Mouse (Mus musculus): ENCODE data around the gene Mymx. TPM values are rescaled to one million over a fixed set of nuclear protein-coding genes. Genes with fewer than 3 reads are reported as not detected.
A peak's percentile ranks its signal among the peaks of the same experiment; 100 is the strongest.

The Mymx gene
- total RNA-seq, 2 experiments from 2014 or later, result not detected

DNA sequence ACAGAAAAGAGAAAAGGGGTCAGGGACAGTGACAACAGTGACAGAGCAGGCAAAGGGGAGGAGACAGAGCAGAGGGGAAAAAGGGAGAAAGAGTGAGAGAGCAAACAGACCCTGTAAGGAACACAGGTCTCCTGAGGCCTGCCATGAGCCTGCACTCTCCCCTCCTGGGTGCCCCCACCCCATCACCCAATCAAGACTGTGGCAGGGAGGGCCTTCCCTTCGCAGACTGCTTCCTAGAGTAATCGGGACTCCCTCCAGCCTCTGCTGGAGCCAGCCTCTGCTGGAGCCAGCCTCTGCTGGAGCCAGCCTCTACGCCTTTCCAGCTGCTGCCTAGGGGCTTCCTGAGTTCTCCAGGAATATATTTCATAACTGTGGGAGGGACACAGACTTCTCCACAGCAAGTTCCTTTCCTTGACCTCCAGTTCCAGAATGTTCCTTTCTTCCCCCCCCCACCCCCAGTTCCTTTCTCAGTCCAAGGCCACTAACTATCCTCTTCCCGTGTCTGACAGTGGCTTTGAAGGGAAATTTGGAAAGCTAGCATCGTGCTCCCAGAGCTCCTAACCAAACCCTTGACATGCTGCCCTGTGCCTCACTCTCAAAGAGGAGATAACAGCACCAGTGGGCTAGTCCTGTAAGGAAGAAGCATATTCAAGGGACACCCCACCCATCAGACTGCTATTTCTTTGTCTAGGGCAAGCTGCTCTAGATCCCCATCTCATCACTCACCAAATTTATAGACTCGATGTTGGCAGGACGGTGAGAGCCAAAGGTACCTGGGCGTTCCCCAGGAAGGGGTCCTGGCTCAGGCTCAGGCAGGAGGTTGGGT lies 9.1 kb downstream of the Mymx start:
- intact Hi-C loops (cut with DNase I), result loop anchor here (2.0 kb wide), 1 partner anchor 34 kb away; no protein-coding TSS in a partner anchor
- DNase-seq, result peak; percentile 70 to 73

DNA sequence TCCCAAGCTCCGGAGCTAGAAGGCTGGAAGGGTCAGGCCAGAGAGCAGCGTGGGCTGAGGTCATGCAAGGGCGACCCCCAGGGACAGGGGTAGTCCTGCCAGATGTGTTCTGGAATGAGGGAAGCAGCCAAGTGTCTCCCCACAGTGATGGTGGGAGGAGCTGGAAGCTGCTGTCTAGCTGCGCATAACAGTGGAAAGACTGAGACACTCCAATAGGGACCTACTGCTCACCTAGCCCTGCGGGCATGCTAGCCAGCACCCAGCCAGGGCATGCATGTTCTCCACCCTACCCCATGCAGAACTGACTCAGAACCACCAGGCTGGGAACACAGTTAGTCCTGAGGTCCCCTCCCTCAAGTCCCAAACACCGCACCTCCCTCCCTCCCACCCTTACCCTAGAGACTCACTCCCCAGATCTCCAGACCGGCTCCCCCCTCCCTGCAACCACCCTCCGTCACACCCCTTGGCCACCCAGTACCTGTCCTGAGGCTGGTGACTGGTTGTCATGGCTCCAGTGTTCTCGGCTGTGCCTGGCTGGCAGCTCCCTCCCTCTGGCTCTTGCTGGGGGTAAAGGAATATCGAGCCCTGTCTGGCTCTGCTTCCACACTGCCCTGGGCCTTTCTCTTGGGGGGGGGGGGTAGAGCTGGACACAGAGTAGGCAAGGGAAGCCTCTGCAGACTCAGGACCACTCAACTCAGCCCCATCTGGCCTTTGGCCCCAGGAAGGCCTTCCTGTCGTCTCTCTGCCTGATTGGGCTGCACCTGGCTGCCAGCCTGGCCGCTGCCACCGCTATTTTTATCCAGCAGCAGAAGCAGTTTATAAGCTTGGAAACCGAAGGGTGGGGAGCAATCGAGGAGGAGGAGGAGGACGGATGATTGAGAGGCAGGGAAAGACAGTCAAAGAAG lies 9.9 kb downstream of the Mymx start:
- DNase-seq, result peak; percentile 74 to 79
- intact Hi-C loops (cut with DNase I), result loop anchor here (2.0 kb wide), 1 partner anchor 35 kb away; no protein-coding TSS in a partner anchor

DNA sequence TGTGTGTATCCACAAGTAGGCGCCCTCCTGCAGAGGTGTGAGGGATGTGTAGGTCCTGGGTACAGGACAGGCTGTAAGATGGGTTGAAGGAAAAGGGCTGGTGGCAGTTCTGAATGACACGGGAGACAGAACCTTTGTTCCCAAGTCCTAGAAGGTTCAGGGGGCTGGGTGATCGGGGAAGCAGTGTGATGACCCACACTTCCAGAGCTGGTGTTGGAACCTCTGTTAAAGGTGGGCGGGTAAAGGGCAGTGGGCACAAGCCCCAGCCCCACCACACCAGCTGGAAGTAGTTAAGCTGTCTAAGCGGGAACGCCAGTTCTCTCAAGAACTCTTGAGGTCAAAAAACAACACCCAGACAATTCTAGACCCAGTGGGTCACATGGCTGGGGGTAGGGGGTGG lies 11.5 kb downstream of the Mymx start:
- no peak for DNase-seq
- intact Hi-C loops (cut with DNase I), result no loop called here

DNA sequence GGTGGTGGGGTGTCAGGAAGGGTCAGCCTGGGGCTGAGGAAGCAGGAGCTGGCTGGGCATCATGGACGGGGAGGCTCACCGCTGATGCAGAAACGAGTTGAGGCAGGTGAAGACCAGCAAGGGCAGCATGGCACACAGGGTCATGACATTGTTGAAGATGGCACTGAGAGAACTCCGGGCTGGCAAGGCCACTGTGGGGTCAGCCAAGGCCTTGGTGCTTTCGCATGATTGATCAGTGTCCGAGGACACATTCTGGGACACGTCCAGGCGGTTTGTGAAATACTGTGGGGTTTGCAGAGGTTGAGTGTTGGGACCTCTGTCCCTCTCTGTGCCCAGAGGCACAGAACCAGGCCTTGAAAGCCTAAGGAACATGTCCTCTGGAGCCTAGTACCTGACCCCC lies 12.1 kb downstream of the Mymx start:
- DNase-seq, result no peak
- intact Hi-C loops (cut with DNase I), result no loop called here

DNA sequence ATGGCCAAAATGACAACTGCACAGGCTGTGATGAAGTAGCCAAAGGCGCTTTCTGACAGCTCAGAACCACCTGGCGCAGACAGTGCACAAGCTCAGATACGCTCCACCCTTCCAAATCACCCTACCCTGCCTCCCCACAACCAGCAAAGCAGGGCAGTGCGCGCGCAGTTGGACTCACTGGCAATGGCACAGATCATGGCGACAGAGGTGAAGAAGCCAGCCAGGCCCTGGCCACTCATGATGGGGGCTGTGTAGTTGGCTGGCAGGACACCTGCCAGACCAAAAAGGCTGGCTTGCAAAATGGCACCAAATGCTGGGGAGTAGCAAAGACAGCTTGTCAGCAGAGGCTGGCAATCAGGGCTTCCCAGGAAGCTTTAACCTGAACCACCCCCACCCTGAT lies 12.7 kb downstream of the Mymx start:
- intact Hi-C loops (cut with DNase I), result no loop called here
- DNase-seq, result no peak

DNA sequence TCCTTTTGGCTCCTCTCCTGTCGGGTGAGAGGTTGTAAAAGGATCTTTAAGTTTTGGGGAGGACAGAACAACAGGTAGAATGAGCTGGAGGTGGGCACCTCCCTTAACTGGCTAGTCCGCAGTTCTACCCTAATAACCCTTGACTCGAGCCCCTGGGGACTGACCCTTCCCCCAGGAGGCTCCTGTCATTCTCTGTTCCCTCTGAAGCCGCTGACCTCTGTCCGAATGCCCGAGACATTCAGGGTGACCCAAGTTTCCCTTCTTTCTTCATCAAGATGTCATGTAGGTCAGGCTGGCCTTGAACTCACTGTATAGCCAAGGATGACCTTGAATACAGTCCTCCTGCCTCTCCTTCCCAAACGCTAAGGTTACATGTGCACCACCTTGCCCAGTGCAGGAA lies 13.5 kb downstream of the Mymx start:
- intact Hi-C loops (cut with DNase I), result no loop called here
- DNase-seq, result no peak

DNA sequence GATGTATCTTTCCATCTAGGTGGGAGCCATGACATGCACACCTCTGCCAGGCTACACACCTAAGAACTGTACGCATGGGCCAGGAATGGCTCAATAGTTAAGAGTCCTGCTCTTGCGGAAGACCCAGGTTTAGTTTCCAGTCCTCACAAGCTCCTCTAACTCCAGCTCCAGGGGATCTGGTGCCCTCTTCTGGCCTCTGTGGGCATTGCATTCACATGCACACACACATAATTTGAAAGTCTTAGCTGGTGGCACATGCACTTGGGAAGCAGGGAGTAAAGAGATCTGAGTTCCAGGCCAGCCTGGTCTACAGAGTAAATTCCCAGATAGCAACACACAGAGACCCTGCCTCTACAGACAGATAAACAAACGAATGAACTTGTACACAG lies 15.5 kb downstream of the Mymx start:
- peak in 1 of 2 experiments; percentile 55 for DNase-seq
- intact Hi-C loops (cut with DNase I), result no loop called here

DNA sequence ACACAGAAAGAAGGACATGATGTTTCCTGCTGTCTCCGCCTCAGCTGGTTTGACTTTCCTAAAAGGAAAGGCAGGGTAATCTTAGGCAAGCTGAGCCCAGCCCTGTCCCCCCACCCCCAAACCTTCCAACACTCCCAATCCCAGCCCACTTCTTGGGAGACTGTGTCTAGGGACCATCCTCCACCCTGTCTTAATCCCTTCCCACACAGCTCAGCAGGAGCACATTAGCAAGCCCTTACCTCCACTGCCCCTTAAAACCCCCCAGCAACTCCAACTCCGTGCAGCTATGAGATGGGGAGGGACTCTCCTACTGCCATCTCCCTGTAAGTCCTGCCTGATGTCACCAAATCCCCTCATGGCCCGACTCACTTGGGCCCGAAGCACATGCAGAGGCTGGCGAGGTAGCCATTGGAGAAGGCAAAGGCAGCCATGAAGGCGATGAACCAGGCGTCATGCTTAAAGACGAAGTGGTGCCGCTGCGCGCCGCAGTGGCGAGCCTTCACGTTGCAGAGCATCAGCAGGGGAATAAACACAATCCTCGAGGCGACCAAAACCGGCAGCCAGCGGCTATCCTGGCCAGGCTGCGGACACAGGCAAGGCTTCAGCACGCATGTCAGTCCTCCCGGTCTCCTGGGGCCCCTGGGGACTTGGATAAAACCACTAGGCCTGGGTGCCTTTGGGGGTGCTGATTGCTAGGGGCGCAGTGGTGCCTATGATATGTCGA lies 16.0 kb downstream of the Mymx start:
- intact Hi-C loops (cut with DNase I), result no loop called here
- DNase-seq, result no peak

DNA sequence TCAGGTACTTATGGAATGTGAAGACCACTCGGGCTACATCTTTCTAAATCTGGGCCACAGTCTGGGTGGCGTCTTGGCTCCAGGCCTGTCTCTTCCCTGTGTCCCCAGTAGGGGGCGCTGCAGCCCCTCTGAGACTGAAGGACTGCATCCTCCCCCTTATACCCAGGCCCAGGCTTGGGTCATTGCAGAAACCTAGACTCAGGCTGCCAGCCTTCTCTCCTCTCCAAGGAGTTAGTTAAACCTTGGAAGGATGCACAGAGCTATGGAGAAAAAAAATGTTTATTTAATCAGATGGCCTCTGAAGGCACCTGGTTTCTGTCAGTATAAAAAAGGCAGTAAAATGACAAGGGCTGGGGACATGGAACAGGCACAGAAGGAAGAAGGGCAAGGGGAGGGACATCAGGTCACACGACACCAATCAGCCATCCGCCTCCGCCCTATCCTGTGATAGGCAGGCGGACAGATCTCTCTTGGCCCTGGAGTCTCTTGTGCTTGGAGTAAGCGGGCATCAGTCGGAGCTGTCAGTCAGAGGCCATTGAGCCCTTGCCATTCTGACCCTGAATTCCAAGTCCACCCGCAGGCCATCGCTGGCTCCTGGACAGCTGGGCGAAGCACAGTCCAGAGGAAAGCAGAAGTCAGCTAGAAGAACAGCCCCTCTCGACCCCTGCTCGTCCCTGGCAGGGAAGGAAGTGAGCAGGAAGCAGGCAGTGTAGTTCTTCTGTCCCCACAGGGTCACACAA lies 16.8 kb downstream of the Mymx start:
- intact Hi-C loops (cut with DNase I), result loop anchor here (1.0 to 5.0 kb wide), 2 partner anchors 44 to 132 kb away; no protein-coding TSS in a partner anchor
- DNase-seq, result peak; percentile 87 to 92

DNA sequence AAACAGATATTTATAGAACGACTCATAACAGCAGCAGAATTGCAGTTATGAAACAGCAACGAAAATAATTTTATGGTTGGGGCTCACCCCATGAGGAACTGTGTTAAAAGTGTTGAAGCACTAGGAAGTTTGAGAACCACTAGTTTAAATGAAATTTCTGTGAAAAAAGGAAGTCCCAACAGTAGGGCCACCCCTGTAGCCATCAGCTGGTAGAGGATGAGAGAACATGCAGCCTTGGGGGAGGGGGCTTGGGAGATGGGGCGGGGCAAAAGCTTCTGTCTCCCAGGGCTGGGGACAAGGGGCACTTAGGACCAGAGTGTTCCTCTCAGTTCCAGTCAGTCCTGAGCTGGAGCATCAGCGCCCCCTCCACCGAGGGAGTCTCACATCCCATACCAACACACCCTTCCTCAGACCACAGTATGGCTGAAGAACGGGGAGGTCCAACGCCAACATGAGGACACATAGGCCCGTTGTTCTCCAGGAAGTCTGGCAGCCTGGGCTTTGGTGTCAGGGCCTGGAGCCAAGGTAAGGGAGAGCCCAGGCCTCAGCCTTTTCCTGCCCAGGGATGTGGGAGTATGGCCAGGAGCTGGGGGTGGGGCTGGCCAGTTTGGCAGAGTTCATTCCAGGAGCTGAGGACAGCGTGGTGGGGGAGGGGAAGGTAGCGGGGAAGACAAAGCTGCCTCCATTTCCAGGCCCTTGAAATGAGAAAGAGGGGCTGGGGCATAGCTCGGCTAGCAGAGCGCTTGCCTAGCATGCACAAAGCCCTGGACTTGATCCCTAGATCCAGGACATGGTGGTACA lies 17.6 kb downstream of the Mymx start:
- intact Hi-C loops (cut with DNase I), result loop anchor here (1.0 to 5.0 kb wide), 2 partner anchors 45 to 133 kb away; no protein-coding TSS in a partner anchor
- peak; percentile 92 to 95 for DNase-seq

DNA sequence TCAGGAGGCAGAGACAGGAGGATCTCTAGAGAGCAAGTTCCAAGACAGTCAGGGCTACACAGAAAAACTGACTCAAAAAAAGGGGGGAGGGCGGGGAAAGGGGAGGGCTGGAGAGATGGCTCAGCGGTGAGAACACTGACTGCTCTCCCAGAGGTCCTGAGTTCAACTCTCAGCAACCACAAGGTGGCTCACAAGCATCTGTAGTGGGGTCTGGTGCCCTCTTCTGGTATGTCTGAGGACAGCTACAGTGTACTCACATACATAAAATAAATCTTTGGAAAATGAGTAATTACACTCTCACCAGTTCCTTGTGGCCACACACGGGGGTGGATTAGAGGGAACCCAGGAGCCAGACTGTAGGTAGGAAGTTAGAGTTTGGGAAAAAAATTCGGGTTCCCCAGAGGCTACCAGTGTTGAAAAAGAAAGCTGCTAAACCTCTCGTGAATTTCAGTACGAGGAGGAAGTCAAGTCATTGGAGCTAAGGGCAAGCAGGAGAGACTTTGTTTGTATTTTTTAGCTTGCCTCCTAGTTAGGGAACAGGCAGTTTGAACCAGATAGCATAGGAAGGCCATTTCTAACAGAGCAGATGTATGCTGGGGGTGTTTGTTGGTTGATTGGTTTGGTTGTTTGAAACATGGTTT lies 19.1 kb downstream of the Mymx start:
- no peak for DNase-seq
- intact Hi-C loops (cut with DNase I), result loop anchor here (2.0 to 5.0 kb wide), 2 partner anchors 14 to 134 kb away; no protein-coding TSS in a partner anchor

DNA sequence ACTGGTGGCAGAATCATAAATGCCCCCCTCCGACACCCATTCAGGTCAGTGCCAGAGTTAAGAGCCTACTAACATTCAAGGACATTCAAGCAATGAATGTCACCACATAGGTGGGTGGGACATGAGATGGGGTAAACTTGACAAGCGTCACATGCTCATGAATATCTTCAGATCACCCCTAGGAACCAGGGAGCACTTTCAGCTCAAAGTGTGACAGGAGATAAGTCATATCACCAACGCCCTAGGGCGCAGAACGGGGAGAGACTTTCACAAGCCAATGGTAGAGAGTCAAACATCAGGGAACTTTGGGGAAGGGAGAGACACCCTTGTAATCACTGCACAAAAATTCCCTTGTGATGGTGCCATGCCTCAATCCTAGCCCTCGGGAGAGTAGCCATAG lies 19.7 kb downstream of the Mymx start:
- DNase-seq, result no peak
- intact Hi-C loops (cut with DNase I), result loop anchor here (2.0 to 5.0 kb wide), 2 partner anchors 15 to 135 kb away; no protein-coding TSS in a partner anchor

DNA sequence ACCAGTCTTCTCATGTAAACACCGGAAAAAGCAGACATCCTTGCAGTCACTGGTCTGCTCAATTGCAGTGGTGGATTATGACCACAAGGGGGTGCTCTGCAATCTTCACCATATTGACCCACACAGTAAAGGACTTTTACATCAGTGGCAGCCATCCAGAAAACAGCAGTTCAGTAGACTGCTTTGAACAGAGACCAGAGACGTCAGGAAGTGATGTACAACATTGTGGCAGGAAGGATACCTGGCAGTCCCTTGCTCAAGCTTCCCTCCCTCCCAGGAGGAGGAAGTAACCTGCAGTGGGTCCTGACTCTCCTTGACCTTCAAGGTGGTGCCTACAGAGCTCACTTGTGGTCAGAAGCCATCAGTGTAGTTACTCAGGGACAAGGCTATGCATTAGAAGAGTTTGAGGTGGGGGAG lies 20.3 kb downstream of the Mymx start:
- intact Hi-C loops (cut with DNase I), result loop anchor here (2.0 to 5.0 kb wide), 2 partner anchors 61 to 136 kb away; no protein-coding TSS in a partner anchor
- peak; percentile 73 to 81 for DNase-seq

DNA sequence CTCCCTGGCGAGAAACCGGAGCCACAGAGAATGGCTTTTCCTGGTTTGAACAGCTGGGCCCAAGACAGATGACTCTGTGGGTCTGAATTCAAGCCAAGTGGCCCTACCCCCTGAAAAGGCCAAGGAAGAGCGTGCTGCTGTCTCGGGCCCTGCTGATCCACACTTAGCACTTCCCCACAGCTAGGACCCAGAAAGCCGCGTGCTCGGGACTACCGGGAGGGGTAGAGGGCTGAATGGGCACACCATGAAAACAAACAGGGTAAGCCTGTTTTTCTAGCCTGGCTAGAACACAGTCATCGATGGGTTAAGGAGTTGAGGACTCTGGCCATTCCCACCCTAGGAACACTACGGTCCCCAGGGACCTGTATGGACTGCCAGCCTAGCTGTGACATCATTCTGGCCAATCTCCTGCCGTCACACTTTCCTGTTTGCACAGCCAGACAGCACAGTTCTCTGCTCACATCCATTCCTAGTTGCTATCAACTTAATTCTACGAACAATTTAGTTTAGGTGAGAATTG lies 20.9 kb downstream of the Mymx start:
- intact Hi-C loops (cut with DNase I), result loop anchor here (2.0 to 5.0 kb wide), 2 partner anchors 62 to 136 kb away; no protein-coding TSS in a partner anchor
- DNase-seq, result peak in 1 of 2 experiments; percentile 55

DNA sequence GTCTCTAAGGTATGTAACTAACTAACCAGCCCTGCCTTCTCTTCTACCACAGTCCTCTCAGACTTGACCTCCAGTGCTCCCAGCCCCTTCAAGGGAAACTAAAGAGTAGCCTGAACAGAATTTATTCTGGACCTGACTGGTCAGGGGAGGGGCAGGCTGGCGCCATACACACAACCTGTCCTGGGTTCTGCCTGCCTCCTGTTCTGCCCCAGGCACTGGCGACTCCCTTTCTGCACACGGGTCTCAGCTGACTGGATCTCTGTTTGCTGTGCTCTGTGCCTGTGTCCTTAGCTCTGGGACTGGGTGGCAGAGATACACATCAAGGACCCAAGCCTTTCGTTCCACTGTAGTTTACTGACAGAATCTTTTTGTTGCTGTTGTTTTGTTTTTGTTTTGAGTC lies 22.3 kb downstream of the Mymx start:
- DNase-seq, result no peak
- intact Hi-C loops (cut with DNase I), result no loop called here

DNA sequence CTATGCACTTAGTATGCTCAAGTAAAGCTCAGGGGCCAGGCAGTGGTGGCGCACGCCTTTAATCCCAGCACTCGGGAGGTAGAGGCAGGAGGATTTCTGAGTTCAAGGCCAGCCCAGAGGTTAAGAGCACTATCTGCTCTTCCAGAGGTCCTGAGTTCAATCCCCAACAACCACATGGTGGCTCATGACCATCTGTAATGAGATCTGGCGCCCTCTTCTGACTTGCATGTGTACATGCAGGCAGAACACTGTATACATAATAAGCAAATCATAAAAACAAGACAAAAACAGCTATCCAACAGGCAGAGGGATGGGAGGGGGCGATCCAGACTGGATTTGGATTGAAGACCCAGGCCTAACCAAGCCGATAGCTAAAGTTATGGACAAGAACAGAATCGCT lies 23.1 kb downstream of the Mymx start:
- intact Hi-C loops (cut with DNase I), result no loop called here
- DNase-seq, result no peak

DNA sequence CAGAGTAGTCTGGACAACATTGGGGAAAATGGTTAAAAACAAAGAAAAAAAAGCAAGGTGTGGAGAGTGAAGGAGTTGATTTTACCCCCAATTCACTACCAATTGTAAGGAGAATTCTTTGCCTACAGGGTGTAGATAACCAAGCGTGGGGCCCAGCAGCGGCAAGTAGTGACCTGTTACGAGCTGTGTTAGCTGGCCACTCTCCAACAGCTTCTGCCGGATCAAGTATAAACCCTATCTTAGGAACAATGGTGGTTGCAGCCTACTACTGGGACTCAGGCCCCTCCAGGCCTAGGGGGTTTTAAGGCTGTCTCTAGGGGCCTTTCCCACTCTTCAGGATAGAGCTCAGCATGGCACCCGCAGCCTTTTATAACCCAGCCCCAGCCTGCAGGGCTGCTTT lies 23.7 kb downstream of the Mymx start:
- intact Hi-C loops (cut with DNase I), result no loop called here
- no peak for DNase-seq
